Mouse (Mus musculus) forebrain, embryonic 11.5 days (tissue): ENCODE results near the gene 1700088E04Rik. TPM values are rescaled to one million over a fixed set of nuclear protein-coding genes. Genes with fewer than 3 reads are reported as not detected.
A peak's percentile ranks its signal among the peaks of the same experiment; 100 is the strongest.

Experiments used
- ATAC-seq: fragments of 200-750 bp; cut with Nextera tagmentation; replicated peaks from 2 replicates; pipeline ENCODE4 v1.8.0; 2017; ENCODE audit warnings: moderate TSS enrichment; ENCODE audit not compliant: low FRiP score
- DNase-seq: peaks from one replicate; pipeline ENCODE4 v3.0.0-alpha.2; 2017; ENCODE audit warnings: low spot score
- H3K27ac ChIP-seq: fragments of 300-500 bp; sonication (generic); 2 replicates; pipeline ENCODE4 v1.5.1; 2014; ENCODE audit warnings: low read depth, low read length
- H3K27me3 ChIP-seq: fragments of 300-500 bp; sonication (generic); 2 replicates; pipeline ENCODE4 v1.6.1; 2014; ENCODE audit warnings: mild to moderate bottlenecking, low read length, mixed read lengths; ENCODE audit not compliant: control insufficient read depth, insufficient read depth
- H3K36me3 ChIP-seq: fragments of 300-500 bp; sonication (generic); 2 replicates; pipeline ENCODE4 v1.6.1; 2014; ENCODE audit warnings: mild to moderate bottlenecking, low read length, moderate library complexity, mixed read lengths; ENCODE audit not compliant: control insufficient read depth, insufficient read depth
- H3K4me1 ChIP-seq: fragments of 300-500 bp; sonication (generic); replicated peaks from 2 replicates; pipeline ENCODE4 v1.6.1; 2014; ENCODE audit warnings: low read length, mixed read lengths; ENCODE audit not compliant: control insufficient read depth, insufficient read depth
- H3K4me2 ChIP-seq: fragments of 300-500 bp; sonication (generic); 2 replicates; pipeline ENCODE4 v1.6.1; 2014; ENCODE audit warnings: low read depth, mild to moderate bottlenecking, low read length, moderate library complexity, mixed read lengths; ENCODE audit not compliant: severe bottlenecking
- H3K4me3 ChIP-seq: fragments of 300-500 bp; sonication (generic); 2 replicates; pipeline ENCODE4 v1.5.1; 2014; ENCODE audit warnings: low read depth, low read length
- H3K9ac ChIP-seq: fragments of 300-500 bp; sonication (generic); 2 replicates; pipeline ENCODE4 v1.6.1; 2014; ENCODE audit warnings: low read length
- H3K9me3 ChIP-seq: fragments of 300-500 bp; sonication (generic); 2 replicates; pipeline ENCODE4 v1.6.1; 2016; ENCODE audit warnings: low read length, mixed read lengths; ENCODE audit not compliant: control insufficient read depth
- WGBS: fragments of 180-500 bp; shearing (Covaris S2); extraction: QIAGEN DNeasy Blood & Tissue Kit; methylation state at CpG from one replicate; pipeline ENCODE4 v1.1.7; 2014; 5-methylcytosine and 5-hydroxymethylcytosine counted together
- polyA plus RNA-seq: library from polyadenylated mRNA; unstranded; fragments of >200 nt; fragmentation: Nextera tagmentation; extraction: Ambion mirVana; gene quantifications from 2 replicates; pipeline ENCODE4 v1.2.1, GENCODE M21; 2014

Gene 1700088E04Rik
- polyA plus RNA-seq, result 9.3 and 10.6 TPM in 2 replicates

- WGBS, result under 1% methylated on average over 57 of the region's 57 CpGs
- Histone ChIP-seq H3K4me3 (peak within 1 kb of the TSS; percentile 89), H3K27me3 (no peaks in the 10 kb centered on the region), H3K9ac (peak within 1 kb of the TSS; percentile 85), H3K9me3 (no peaks in the 10 kb centered on the region), H3K4me1 (peaks cover 2% of the 10 kb centered on the region; the same call in 1 of the 2 replicates), H3K27ac (no peak within 1 kb of the TSS), H3K4me2 (peak within 1 kb of the TSS; percentile 97), H3K36me3 (peaks cover 4% of the 10 kb centered on the region; the same call in 1 of the 2 replicates)
- DNase-seq (peak; percentile 96), ATAC-seq (peak; percentile 92)
Measured at GRCm38 (mm10) chr15:79140866-79141565, at the start of gene 1700088E04Rik, which contains the start of gene Polr2f. TSS of gene 1700088E04Rik (minus strand) at chr15:79141253. TSS of gene Polr2f (plus strand) at chr15:79141009.

- peaks cover 5% of the 10 kb centered on the region for H3K4me1 ChIP-seq
- no peak overlapping the region for H3K4me3 ChIP-seq
- 92% methylated on average over 8 of the region's 8 CpGs for WGBS
- no peak overlapping the region for H3K9ac ChIP-seq
- DNase-seq (no peak), ATAC-seq (no peak)
- no peak overlapping the region for H3K27ac ChIP-seq
- H3K36me3 ChIP-seq, result no peaks in the 10 kb centered on the region
- no peaks in the 10 kb centered on the region for H3K27me3 ChIP-seq
- H3K4me2 ChIP-seq, result no peak overlapping the region
- H3K9me3 ChIP-seq, result no peaks in the 10 kb centered on the region
Measured at GRCm38 (mm10) chr15:79187819-79188218, 46.8 kb upstream of the 1700088E04Rik start.

- H3K27me3 ChIP-seq, result no peaks in the 10 kb centered on the region
- DNase-seq, result no peak
- ATAC-seq, result no peak
- H3K4me3 ChIP-seq, result no peak overlapping the region
- no peak overlapping the region for H3K27ac ChIP-seq
- H3K9me3 ChIP-seq, result no peaks in the 10 kb centered on the region
- no peak overlapping the region for H3K9ac ChIP-seq
- no peaks in the 10 kb centered on the region for H3K36me3 ChIP-seq
- H3K4me1 ChIP-seq, result no peaks in the 10 kb centered on the region
- WGBS, result 92% methylated on average over 10 of the region's 10 CpGs
- H3K4me2 ChIP-seq, result no peak overlapping the region
Measured at GRCm38 (mm10) chr15:79185213-79185612, 44.2 kb upstream of the 1700088E04Rik start.

GRCm38 (mm10) chr15:79176905-79177304 lies 35.9 kb upstream of the 1700088E04Rik start:
- Histone ChIP-seq H3K36me3 (no peaks in the 10 kb centered on the region), H3K4me3 (no peak overlapping the region), H3K27me3 (no peaks in the 10 kb centered on the region), H3K9me3 (no peaks in the 10 kb centered on the region), H3K4me1 (no peaks in the 10 kb centered on the region), H3K4me2 (no peak overlapping the region), H3K9ac (no peak overlapping the region), H3K27ac (no peak overlapping the region)
- ATAC-seq (no peak), DNase-seq (no peak)
- WGBS, result 52% methylated on average over 6 of the region's 6 CpGs

GRCm38 (mm10) chr15:79166712-79167111 lies 25.7 kb upstream of the 1700088E04Rik start:
- peaks cover 15% of the 10 kb centered on the region; the same call in 1 of the 2 replicates for H3K4me1 ChIP-seq
- H3K4me3 ChIP-seq, result no peak overlapping the region
- peaks cover 39% of the 10 kb centered on the region for H3K27me3 ChIP-seq
- no peak for ATAC-seq
- no peaks in the 10 kb centered on the region for H3K9me3 ChIP-seq
- 61% methylated on average over 8 of the region's 8 CpGs for WGBS
- no peak overlapping the region for H3K4me2 ChIP-seq
- DNase-seq, result no peak
- H3K9ac ChIP-seq, result no peak overlapping the region
- no peaks in the 10 kb centered on the region for H3K36me3 ChIP-seq
- H3K27ac ChIP-seq, result no peak overlapping the region

- Histone ChIP-seq H3K27me3 (peaks cover 39% of the 10 kb centered on the region), H3K27ac (no peak within 1 kb of the TSS), H3K9me3 (no peaks in the 10 kb centered on the region), H3K4me3 (no peak within 1 kb of the TSS), H3K4me2 (no peak within 1 kb of the TSS), H3K36me3 (no peaks in the 10 kb centered on the region), H3K4me1 (peaks cover 15% of the 10 kb centered on the region; the same call in 1 of the 2 replicates), H3K9ac (no peak within 1 kb of the TSS; the same call in 1 of the 2 replicates)
- ATAC-seq (no peak), DNase-seq (no peak)
- WGBS, result 41% methylated on average over 5 of the region's 5 CpGs
Measured at GRCm38 (mm10) chr15:79165140-79165539, 24.1 kb upstream of the 1700088E04Rik start, which contains the start of gene Sox10. TSS of gene Sox10 (minus strand) at chr15:79165240.

GRCm38 (mm10) chr15:79164251-79164650 lies 23.2 kb upstream of the 1700088E04Rik start:
- WGBS, result 3% methylated on average over 15 of the region's 15 CpGs
- peak; percentile 52 for DNase-seq
- Histone ChIP-seq H3K27me3 (peaks cover 39% of the 10 kb centered on the region), H3K9me3 (no peaks in the 10 kb centered on the region), H3K9ac (no peak overlapping the region), H3K4me1 (peaks cover 15% of the 10 kb centered on the region; the same call in 1 of the 2 replicates), H3K4me2 (no peak overlapping the region), H3K4me3 (no peak overlapping the region), H3K36me3 (no peaks in the 10 kb centered on the region), H3K27ac (no peak overlapping the region)
- ATAC-seq, result no peak

GRCm38 (mm10) chr15:79162822-79163221 lies 21.8 kb upstream of the 1700088E04Rik start:
- no peak overlapping the region for H3K9ac ChIP-seq
- DNase-seq, result no peak
- H3K27me3 ChIP-seq, result peaks cover 39% of the 10 kb centered on the region
- peaks cover 15% of the 10 kb centered on the region; the same call in 1 of the 2 replicates for H3K4me1 ChIP-seq
- no peak overlapping the region for H3K27ac ChIP-seq
- H3K9me3 ChIP-seq, result no peaks in the 10 kb centered on the region
- ATAC-seq, result no peak
- H3K36me3 ChIP-seq, result no peaks in the 10 kb centered on the region
- H3K4me2 ChIP-seq, result no peak overlapping the region
- no peak overlapping the region for H3K4me3 ChIP-seq
- WGBS, result 42% methylated on average over 14 of the region's 14 CpGs
